Mouse (Mus musculus) spleen, adult 2 months (tissue): ENCODE measurements at regions not wholly inside any gene's neighbourhood (a gene's known extent, or its start where the extent isn't known, plus 50 kb on each side); places are given as distances from the start of the nearest gene placed in this dataset.

Source experiments
- DNase-seq, 2 experiments: peaks; one replicate each; pipeline versions ENCODE4 v3.0.0 to v3.0.0-alpha.2; 2012 to 2021; ENCODE audit warnings: low spot score in 2 of 2, low read depth in 1 of 2
- H3K27ac ChIP-seq: fragments of 200-500 bp; 2 replicates; pipeline ENCODE4 v1.5.1; 2012; ENCODE audit warnings: low read length, inconsistent platforms; ENCODE audit not compliant: insufficient read depth
- H3K27me3 ChIP-seq: fragments of 200-500 bp; 2 replicates; pipeline ENCODE4 v1.6.1; 2012; ENCODE audit warnings: mild to moderate bottlenecking, moderate library complexity, low read length, inconsistent platforms; ENCODE audit not compliant: control insufficient read depth, insufficient read depth
- H3K36me3 ChIP-seq: fragments of 200-500 bp; 2 replicates; pipeline ENCODE4 v1.6.1; 2012; ENCODE audit warnings: mild to moderate bottlenecking, low read length, inconsistent platforms; ENCODE audit not compliant: control insufficient read depth, insufficient read depth
- H3K4me1 ChIP-seq: fragments of 200-500 bp; 2 replicates; pipeline ENCODE4 v1.6.1; 2011; ENCODE audit warnings: inconsistent platforms; ENCODE audit not compliant: control insufficient read depth, insufficient read depth, insufficient read length
- H3K4me3 ChIP-seq: fragments of 200-500 bp; 2 replicates; pipeline ENCODE4 v1.5.1; 2011; ENCODE audit warnings: mild to moderate bottlenecking, inconsistent platforms; ENCODE audit not compliant: insufficient read depth, insufficient read length; ENCODE audit errors: extremely low read depth
- CTCF ChIP-seq: fragments of 200-500 bp; IDR thresholded peaks from 2 replicates; pipeline ENCODE4 v1.5.1; 2011; ENCODE audit warnings: mild to moderate bottlenecking, inconsistent platforms; ENCODE audit not compliant: insufficient read depth, insufficient read length, insufficient replicate concordance; ENCODE audit errors: extremely low read depth
- POLR2A ChIP-seq: fragments of 200-500 bp; IDR thresholded peaks from 2 replicates; pipeline ENCODE4 v1.6.1; 2011; ENCODE audit warnings: low read depth, low read length, inconsistent platforms
- WGBS: fragments of 180-500 bp; shearing (Covaris S2); methylation state at CpG from one replicate; pipeline ENCODE4 v1.1.7; 2018; 5-methylcytosine and 5-hydroxymethylcytosine counted together

- no peak for DNase-seq
- H3K36me3 ChIP-seq = no peaks in the 10 kb centered on the region
- H3K27me3 ChIP-seq = no peaks in the 10 kb centered on the region
- WGBS = 66% methylated on average over 3 of the region's 3 CpGs
- TF ChIP-seq POLR2A (no peak), CTCF (no peak)
- no peak overlapping the region for H3K4me3 ChIP-seq
- H3K4me1 ChIP-seq = peaks cover 3% of the 10 kb centered on the region; the same call in 1 of the 2 replicates
- H3K27ac ChIP-seq = no peak overlapping the region
Observed at GRCm38 (mm10) chr1:155014944-155015343, 84.5 kb downstream of the Ier5 start.

DNA sequence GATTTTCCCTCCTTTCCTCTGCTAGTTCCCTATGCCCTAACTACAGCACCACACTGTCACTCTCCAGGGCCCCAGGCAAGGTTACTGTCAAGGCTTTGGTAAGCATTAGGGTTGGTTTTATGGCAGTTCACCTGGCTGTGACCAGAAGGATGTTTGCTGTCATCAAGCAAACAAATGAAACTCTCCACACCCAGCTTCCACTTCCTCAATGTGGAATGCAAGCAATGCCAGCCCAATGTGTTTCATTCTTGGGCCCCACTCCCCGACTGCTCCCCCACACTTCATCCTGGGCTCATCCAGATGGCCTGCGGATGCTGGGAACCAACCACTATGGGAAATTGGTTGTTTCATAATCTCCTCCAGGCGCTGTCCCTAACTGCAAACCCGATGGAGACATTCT, 85.7 kb downstream of the Ier5 start:
- TF ChIP-seq POLR2A = no peak
- TF ChIP-seq CTCF = no peak
- Histone ChIP-seq H3K4me3 (no peak overlapping the region), H3K36me3 (no peaks in the 10 kb centered on the region), H3K27me3 (no peaks in the 10 kb centered on the region), H3K27ac (no peak overlapping the region), H3K4me1 (peaks cover 3% of the 10 kb centered on the region; the same call in 1 of the 2 replicates)
- 61% methylated on average over 4 of the region's 4 CpGs for WGBS
- DNase-seq = no peak

- Histone ChIP-seq H3K36me3 (no peaks in the 10 kb centered on the region), H3K4me1 (peaks cover 3% of the 10 kb centered on the region; the same call in 1 of the 2 replicates), H3K27me3 (no peaks in the 10 kb centered on the region), H3K4me3 (no peak overlapping the region), H3K27ac (no peak overlapping the region)
- no peak for DNase-seq
- WGBS = 64% methylated on average over 4 of the region's 4 CpGs
- no peak for TF ChIP-seq POLR2A
- no peak for TF ChIP-seq CTCF
Observed at GRCm38 (mm10) chr1:155013361-155013760, 86.1 kb downstream of the Ier5 start.

GRCm38 (mm10) chr1:155006539-155007486, 92.6 kb downstream of the Ier5 start:
- H3K27ac ChIP-seq = no peak overlapping the region
- no peak overlapping the region for H3K4me3 ChIP-seq
- no peaks in the 10 kb centered on the region for H3K4me1 ChIP-seq
- TF ChIP-seq CTCF = peak; percentile 100
- TF ChIP-seq POLR2A = no peak
- no peaks in the 10 kb centered on the region for H3K36me3 ChIP-seq
- 18% methylated on average over 16 of the region's 16 CpGs for WGBS
- peak; percentile 70 to 79 for DNase-seq
- no peaks in the 10 kb centered on the region for H3K27me3 ChIP-seq

GRCm38 (mm10) chr1:155006099-155006498, 93.3 kb downstream of the Ier5 start:
- Histone ChIP-seq H3K36me3 (no peaks in the 10 kb centered on the region), H3K4me3 (no peak overlapping the region), H3K4me1 (no peaks in the 10 kb centered on the region), H3K27me3 (no peaks in the 10 kb centered on the region), H3K27ac (no peak overlapping the region)
- WGBS = 47% methylated on average over 10 of the region's 10 CpGs
- DNase-seq = no peak
- TF ChIP-seq CTCF (no peak), POLR2A (no peak)

DNA sequence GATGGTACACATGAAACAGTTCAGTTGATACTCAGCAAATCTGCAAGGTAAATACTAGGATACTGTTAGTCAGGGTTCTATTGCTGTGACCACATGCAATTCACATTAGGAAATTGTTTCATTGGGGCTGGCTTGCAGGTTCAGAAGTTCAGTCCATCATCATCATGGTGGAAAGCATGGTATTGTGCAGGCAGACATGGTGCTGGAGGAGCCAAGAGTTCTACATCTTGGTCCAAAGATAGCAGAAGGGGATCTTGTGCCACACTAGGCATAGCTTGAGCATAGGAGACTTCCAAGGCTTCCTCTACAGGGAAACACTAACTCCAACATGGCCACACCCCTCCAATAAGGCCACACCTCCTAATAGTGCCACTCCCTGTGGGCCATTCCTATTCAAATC, 99.1 kb downstream of the Ier5 start:
- H3K27ac ChIP-seq = no peak overlapping the region
- no peak for TF ChIP-seq POLR2A
- H3K4me1 ChIP-seq = no peaks in the 10 kb centered on the region
- H3K27me3 ChIP-seq = no peaks in the 10 kb centered on the region; the same call in 1 of the 2 replicates
- no peak for DNase-seq
- no peak overlapping the region for H3K4me3 ChIP-seq
- no peaks in the 10 kb centered on the region for H3K36me3 ChIP-seq
